Comparison of ENCODE assay signal across 8 mouse cellular contexts in the genomic region with DNA sequence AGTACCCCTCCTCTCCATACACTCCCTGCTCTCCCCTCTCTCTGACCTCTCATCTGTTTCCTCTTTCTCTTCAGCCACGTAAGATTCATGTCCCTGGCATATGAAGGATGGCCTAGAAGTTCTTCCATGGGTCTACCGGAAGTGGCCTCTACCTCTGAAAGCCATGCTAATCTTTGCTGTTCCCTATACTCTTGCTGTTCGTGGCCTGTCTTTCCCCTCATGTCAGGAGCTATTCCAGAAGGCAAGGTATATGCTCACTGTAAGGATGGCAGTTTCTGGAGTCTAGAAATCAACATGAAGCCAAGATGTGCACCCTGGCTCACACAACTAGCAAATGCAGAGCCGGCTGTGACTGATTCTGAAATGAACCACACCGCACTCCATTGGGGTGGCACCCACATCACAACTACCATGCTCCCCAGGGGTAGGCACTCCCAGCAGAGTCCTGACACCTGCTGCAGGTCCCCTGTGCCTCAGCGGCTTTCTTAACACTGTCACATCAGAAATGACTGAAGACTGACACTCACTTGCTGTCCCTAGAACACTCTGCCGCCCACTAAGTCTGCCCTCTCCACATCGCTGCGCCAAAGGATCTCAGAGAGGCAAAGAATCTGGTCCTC. TPM values are rescaled to one million over a fixed set of nuclear protein-coding genes. Genes with fewer than 3 reads are reported as not detected.
DNase-seq lines count a peak whose midpoint lies in the region; ATAC-seq and TF ChIP-seq lines count a peak whose summit lies in the region.

No protein-coding gene starts in this region.

- no peak overlapping the region for H3K9ac ChIP-seq in kidney, embryonic 14.5 days (ENCODE audit: low read depth, low read length)

- H3K9me3 ChIP-seq in kidney, embryonic 14.5 days (ENCODE audit: control insufficient read depth, low read length), result peaks cover 2% of the 10 kb centered on the region; the same call in 1 of the 2 replicates

- 29% methylated on average over 9 of the region's 9 CpGs for WGBS in kidney, embryonic 14.5 days

- no peak for DNase-seq in kidney, adult 11 months
- peak; percentile 59 for DNase-seq in induced T-regulatory cell, adult 2 months (ENCODE audit: low read depth)
- DNase-seq in naive thymus-derived CD4-positive, alpha-beta T cell, adult 2 months (ENCODE audit: low read depth), result peak; percentile 51
- DNase-seq in retina, embryonic 14.5 days (ENCODE audit: low spot score), result no peak
- DNase-seq in right cerebral cortex, postnatal 4 days, result no peak
- DNase-seq in layer of hippocampus, postnatal 25 days (ENCODE audit: extremely low spot score in 1 of 2, low spot score in 1 of 2), result no peak

- H3K36me3 ChIP-seq in kidney, embryonic 14.5 days (ENCODE audit: control insufficient read depth, insufficient read depth, low read length), result peaks cover 1% of the 10 kb centered on the region; the same call in 1 of the 2 replicates

- no peak overlapping the region for H3K4me3 ChIP-seq in kidney, embryonic 14.5 days (ENCODE audit: low read length)
- peak overlapping the region; percentile 22 for H3K4me3 ChIP-seq in bone marrow macrophage, adult 2 months (ENCODE audit: insufficient read depth, low read length)

- H3K27ac ChIP-seq in kidney, embryonic 14.5 days (ENCODE audit: low read depth, low read length), result peak overlapping the region; percentile 89
- peak overlapping the region; percentile 83 for H3K27ac ChIP-seq in bone marrow macrophage, adult 2 months (ENCODE audit: insufficient read depth, low read depth, low read length)

- ATAC-seq in kidney, embryonic 14.5 days (ENCODE audit: low FRiP score, low TSS enrichment), result peak; percentile 4; the same call in 1 of the 2 replicates

- peaks cover 15% of the 10 kb centered on the region for H3K4me1 ChIP-seq in kidney, embryonic 14.5 days (ENCODE audit: control insufficient read depth, insufficient read depth, low read length)
- H3K4me1 ChIP-seq in bone marrow macrophage, adult 2 months (ENCODE audit: control insufficient read depth, insufficient read depth, low read length), result peaks cover 18% of the 10 kb centered on the region

- H3K4me2 ChIP-seq in kidney, embryonic 14.5 days (replicated peaks; ENCODE audit: low read depth, low read length), result peak overlapping the region; percentile 24; the same call in 1 of the 2 replicates

- no peak for TF ChIP-seq POLR2A in bone marrow macrophage, adult 2 months (IDR thresholded peaks at IDR 0.05; ENCODE audit: borderline replicate concordance, low read depth, low read length)

- TF ChIP-seq CTCF in bone marrow macrophage, adult 2 months (IDR thresholded peaks at IDR 0.05; ENCODE audit: low read depth, low read length), result no peak

- H3K27me3 ChIP-seq in kidney, embryonic 14.5 days (ENCODE audit: control insufficient read depth, insufficient read depth, low read length), result no peaks in the 10 kb centered on the region

RNA-seq across cellular contexts. Expression of gene Dgkz, which starts 9.4 kb away (rescaled TPM):
- 35.6 and 57.5 TPM in 2 replicates for polyA plus RNA-seq in kidney, embryonic 14.5 days (2014; fragmentation: Nextera tagmentation; extraction: Ambion mirVana)
- 129 and 144 TPM in 2 replicates for polyA plus RNA-seq in bone marrow macrophage, adult 2 months (2012; ENCODE audit: insufficient read depth, insufficient read length, missing spikeins)
- 100 to 1,000 TPM; 479 to 537 TPM for total RNA-seq in layer of hippocampus, postnatal 25 days (2021)

RNA-seq across cellular contexts. Expression of gene Creb3l1, which starts 39.3 kb away (rescaled TPM):
- 11.1 and 15.0 TPM in 2 replicates for polyA plus RNA-seq in kidney, embryonic 14.5 days (2014; fragmentation: Nextera tagmentation; extraction: Ambion mirVana)
- 3.7 and 5.1 TPM in 2 replicates for polyA plus RNA-seq in bone marrow macrophage, adult 2 months (2012; ENCODE audit: insufficient read depth, insufficient read length, missing spikeins)
- total RNA-seq in layer of hippocampus, postnatal 25 days (2021), result 1 to 10 TPM; 4.0 to 4.6 TPM

RNA-seq across cellular contexts. Expression of gene Gm9821, which starts 39.5 kb away (rescaled TPM):
- 0.31 and 0.49 TPM in 2 replicates for polyA plus RNA-seq in kidney, embryonic 14.5 days (2014; fragmentation: Nextera tagmentation; extraction: Ambion mirVana)
- not detected in 2 replicates for polyA plus RNA-seq in bone marrow macrophage, adult 2 months (2012; ENCODE audit: insufficient read depth, insufficient read length, missing spikeins)
- not detected for total RNA-seq in layer of hippocampus, postnatal 25 days (2021)

RNA-seq across cellular contexts. Expression of gene Mdk, which starts 52.9 kb away (rescaled TPM):
- 1,361 and 1,922 TPM in 2 replicates for polyA plus RNA-seq in kidney, embryonic 14.5 days (2014; fragmentation: Nextera tagmentation; extraction: Ambion mirVana)
- polyA plus RNA-seq in bone marrow macrophage, adult 2 months (2012; ENCODE audit: insufficient read depth, insufficient read length, missing spikeins), result 1.0 and 3.4 TPM in 2 replicates
- 10 to 100 TPM; 25.5 to 33.2 TPM for total RNA-seq in layer of hippocampus, postnatal 25 days (2021)

RNA-seq across cellular contexts. Expression of gene Chrm4, which starts 58.0 kb away (rescaled TPM):
- polyA plus RNA-seq in kidney, embryonic 14.5 days (2014; fragmentation: Nextera tagmentation; extraction: Ambion mirVana), result not detected in 2 replicates
- not detected in 2 replicates for polyA plus RNA-seq in bone marrow macrophage, adult 2 months (2012; ENCODE audit: insufficient read depth, insufficient read length, missing spikeins)
- total RNA-seq in layer of hippocampus, postnatal 25 days (2021), result 10 to 100 TPM; 21.5 to 26.1 TPM

Comparison
In these comparisons a context has a peak if more than half of its experiments do, and no peak if none do; other contexts are left out.
1. DNase-seq: peak in induced T-regulatory cell, adult 2 months (single experiment) and naive thymus-derived CD4-positive, alpha-beta T cell, adult 2 months (single experiment); none in kidney, adult 11 months (single experiment), retina, embryonic 14.5 days (single experiment), right cerebral cortex, postnatal 4 days (single experiment) and layer of hippocampus, postnatal 25 days (0 of 2).